Mouse (Mus musculus): ENCODE measurements around the gene Cry2.

DNA sequence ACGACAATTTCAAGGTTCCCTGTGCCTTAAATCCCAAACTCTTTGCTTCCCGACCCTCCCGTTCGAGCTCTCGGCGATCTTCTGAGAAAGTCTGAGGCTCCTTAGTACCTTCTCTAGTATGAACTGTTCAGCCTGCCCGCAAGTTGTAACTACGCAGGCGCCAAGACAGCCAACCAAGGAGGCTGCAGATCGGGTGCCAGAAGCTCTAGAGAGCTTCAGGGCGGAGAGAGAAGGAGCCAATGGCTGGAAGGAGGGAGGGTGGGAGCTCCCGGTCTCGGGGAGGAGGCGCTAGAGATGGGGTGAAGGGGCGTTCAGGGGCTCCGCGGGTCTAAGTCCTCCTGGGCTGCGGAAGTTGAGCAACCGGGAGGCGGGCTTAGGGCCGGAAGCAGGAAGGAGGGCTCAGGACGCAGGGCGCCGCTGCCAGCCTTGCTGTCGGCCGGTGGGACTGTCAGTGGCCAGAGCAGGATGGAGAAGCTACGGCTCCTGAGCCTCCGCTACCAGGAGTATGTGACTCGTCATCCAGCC is 58.7 kb downstream of the Cry2 start:
- TF ChIP-seq POLR2A (IDR thresholded peaks at IDR 0.05; ENCODE audit: insufficient read depth, low read depth, low read length) = peak; percentile 84
- peak; percentile 28; the same call in 1 of the 2 replicates for TF ChIP-seq CTCF (IDR thresholded peaks at IDR 0.05)
- TF ChIP-seq EP300 (IDR thresholded peaks at IDR 0.05; ENCODE audit: insufficient read depth, low read depth, low read length) = 0 out of 2 replicates have a peak, but pooled peaks have one; percentile 15
